Mouse (Mus musculus) liver, embryonic 14.5 days (tissue): ENCODE results near the gene Supt4a. TPM values are rescaled to one million over a fixed set of nuclear protein-coding genes. Genes with fewer than 3 reads are reported as not detected.

Source experiments
- ATAC-seq: fragments of 200-750 bp; cut with Nextera tagmentation; 2 replicates; pipeline ENCODE4 v1.8.0; 2017; ENCODE audit warnings: moderate number of reproducible peaks, mild to moderate bottlenecking, moderate library complexity; ENCODE audit not compliant: insufficient read depth
- DNase-seq, 3 experiments: peaks; one replicate each; pipeline ENCODE4 v3.0.0-alpha.2; 2012 to 2013; ENCODE audit warnings: low read depth in 3 of 3, low spot score in 3 of 3
- H3K27ac ChIP-seq: fragments of 300-500 bp; sonication (generic); 2 replicates; pipeline ENCODE4 v1.5.1; 2014; ENCODE audit warnings: moderate library complexity, mild to moderate bottlenecking, control low read depth, inconsistent platforms
- H3K27me3 ChIP-seq: fragments of 300-500 bp; sonication (generic); 2 replicates; pipeline ENCODE4 v1.6.1; 2014; ENCODE audit warnings: mild to moderate bottlenecking, low read length, moderate library complexity; ENCODE audit not compliant: control insufficient read depth, insufficient read depth
- H3K36me3 ChIP-seq: fragments of 300-500 bp; sonication (generic); replicated peaks from 2 replicates; pipeline ENCODE4 v1.6.1; 2014; ENCODE audit warnings: low read depth; ENCODE audit not compliant: control insufficient read depth, insufficient read depth
- H3K4me1 ChIP-seq, 2 experiments: fragments of 200-500 bp in 1 of 2; fragments of 300-500 bp in 1 of 2; sonication (generic) in 1 of 2; replicated peaks; 2 replicates each; pipeline ENCODE4 v1.6.1; 2012 to 2014; ENCODE audit warnings: antibody characterized with exemption in 1 of 2, inconsistent platforms in 1 of 2, low read length in 1 of 2; ENCODE audit not compliant: control insufficient read depth in 2 of 2, insufficient read depth in 2 of 2
- H3K4me2 ChIP-seq: fragments of 300-500 bp; sonication (generic); 2 replicates; pipeline ENCODE4 v1.6.1; 2014; ENCODE audit warnings: low read depth, mild to moderate bottlenecking, control low read depth, moderate library complexity
- H3K4me3 ChIP-seq, 2 experiments: fragments of 200-500 bp in 1 of 2; fragments of 300-500 bp in 1 of 2; sonication (generic) in 1 of 2; 2 replicates each; pipeline ENCODE4 v1.5.1; 2012 to 2014; ENCODE audit warnings: low read depth in 2 of 2, low read length in 2 of 2, mild to moderate bottlenecking in 2 of 2, control low read depth in 1 of 2, inconsistent platforms in 1 of 2, moderate library complexity in 1 of 2; ENCODE audit not compliant: insufficient read depth in 1 of 2
- H3K9ac ChIP-seq: fragments of 300-500 bp; sonication (generic); replicated peaks from 2 replicates; pipeline ENCODE4 v1.6.1; 2014; ENCODE audit warnings: mild to moderate bottlenecking, control low read depth, moderate library complexity
- H3K9me3 ChIP-seq: fragments of 300-500 bp; sonication (generic); 2 replicates; pipeline ENCODE4 v1.6.1; 2016; ENCODE audit warnings: low read length, mixed read lengths; ENCODE audit not compliant: control insufficient read depth
- CTCF ChIP-seq: IDR thresholded peaks from 2 replicates; pipeline ENCODE4 v1.5.1; 2016; ENCODE audit warnings: antibody characterized with exemption, low read depth, control low read depth
- EP300 ChIP-seq: IDR thresholded peaks from 2 replicates; pipeline ENCODE4 v1.6.1; 2016; ENCODE audit warnings: antibody characterized with exemption, low read depth
- WGBS: fragments of 180-500 bp; shearing (Covaris S2); extraction: QIAGEN DNeasy Blood & Tissue Kit; methylation state at CpG from one replicate; pipeline ENCODE4 v1.1.7; 2014; ENCODE audit not compliant: insufficient replicate concordance; 5-methylcytosine and 5-hydroxymethylcytosine counted together
- polyA plus RNA-seq, 2 experiments: library from polyadenylated mRNA; depleted of rRNA in 1 of 2; stranded (reverse) in 1 of 2; unstranded in 1 of 2; fragments of >200 nt; fragmentation: Nextera tagmentation in 1 of 2; extraction: Ambion mirVana in 1 of 2; gene quantifications; 2 replicates each; pipeline versions ENCODE4 v1.2.1 to v1.2.3; 2012 to 2014

Supt4a gene
- polyA plus RNA-seq, 2 experiments = 111 to 211 TPM

- Histone ChIP-seq H3K4me1 (peaks cover 21 to 40% of the 10 kb centered on the region in 2 experiments), H3K27me3 (no peaks in the 10 kb centered on the region), H3K4me2 (no peak overlapping the region), H3K4me3 (no peak overlapping the region), H3K9ac (no peak overlapping the region), H3K9me3 (no peaks in the 10 kb centered on the region), H3K36me3 (no peaks in the 10 kb centered on the region), H3K27ac (no peak overlapping the region)
- TF ChIP-seq EP300 = no peak
- TF ChIP-seq CTCF = no peak
- 62% methylated on average over 14 of the region's 14 CpGs for WGBS
- no peak for ATAC-seq
- no peak for DNase-seq
Measured at GRCm38 (mm10) chr11:87697131-87697682, 40.1 kb upstream of the Supt4a start.

- 77% methylated on average over 4 of the region's 4 CpGs for WGBS
- TF ChIP-seq CTCF = no peak
- no peak for TF ChIP-seq EP300
- Histone ChIP-seq H3K4me3 (no peak overlapping the region), H3K4me2 (no peak overlapping the region), H3K36me3 (no peaks in the 10 kb centered on the region), H3K4me1 (peaks cover 29 to 47% of the 10 kb centered on the region in 2 experiments), H3K27ac (no peak overlapping the region), H3K9ac (no peak overlapping the region), H3K27me3 (no peaks in the 10 kb centered on the region), H3K9me3 (no peaks in the 10 kb centered on the region)
- DNase-seq = no peak
- no peak for ATAC-seq
Measured at GRCm38 (mm10) chr11:87698126-87698525, 39.2 kb upstream of the Supt4a start.

GRCm38 (mm10) chr11:87701108-87701507 lies 36.2 kb upstream of the Supt4a start:
- Histone ChIP-seq H3K36me3 (no peaks in the 10 kb centered on the region), H3K4me3 (no peak overlapping the region), H3K27me3 (no peaks in the 10 kb centered on the region), H3K4me1 (peaks cover 53 to 69% of the 10 kb centered on the region in 2 experiments), H3K9me3 (no peaks in the 10 kb centered on the region), H3K4me2 (no peak overlapping the region), H3K27ac (no peak overlapping the region; the same call in 1 of the 2 replicates), H3K9ac (no peak overlapping the region)
- ATAC-seq (0 out of 2 replicates have a peak, but pooled peaks have one; percentile 17), DNase-seq (no peak)
- TF ChIP-seq CTCF = no peak
- no peak; the same call in 1 of the 2 replicates for TF ChIP-seq EP300
- WGBS = 49% methylated on average over 6 of the region's 6 CpGs

GRCm38 (mm10) chr11:87701877-87702620 lies 35.3 kb upstream of the Supt4a start:
- Histone ChIP-seq H3K4me2 (peak overlapping the region; percentile 42), H3K4me3 (no peak overlapping the region), H3K4me1 (peaks cover 53 to 65% of the 10 kb centered on the region in 2 experiments), H3K27me3 (no peaks in the 10 kb centered on the region), H3K9me3 (no peaks in the 10 kb centered on the region), H3K36me3 (no peaks in the 10 kb centered on the region), H3K27ac (peak overlapping the region; percentile 57), H3K9ac (peak overlapping the region; percentile 18; the same call in 1 of the 2 replicates)
- no peak for DNase-seq
- TF ChIP-seq EP300 (no peak), CTCF (no peak)
- ATAC-seq = no peak
- WGBS = 24% methylated on average over 14 of the region's 14 CpGs

GRCm38 (mm10) chr11:87703654-87704053 lies 33.7 kb upstream of the Supt4a start:
- H3K27me3 ChIP-seq = no peaks in the 10 kb centered on the region
- no peak for TF ChIP-seq CTCF
- TF ChIP-seq EP300 = peak; percentile 74
- 39% methylated on average over 5 of the region's 5 CpGs for WGBS
- H3K9me3 ChIP-seq = no peaks in the 10 kb centered on the region
- DNase-seq (peak in 2 of 3 experiments; percentile 45 to 49), ATAC-seq (peak; percentile 76)
- H3K36me3 ChIP-seq = no peaks in the 10 kb centered on the region
- H3K9ac ChIP-seq = peak overlapping the region; percentile 7
- H3K27ac ChIP-seq = peak overlapping the region; percentile 7
- H3K4me3 ChIP-seq = no peak overlapping the region
- H3K4me2 ChIP-seq = peak overlapping the region; percentile 50
- peaks cover 58 to 64% of the 10 kb centered on the region in 2 experiments for H3K4me1 ChIP-seq
